Mouse (Mus musculus) limb, embryonic 13.5 days (tissue): Measurements from ENCODE around the gene Scarb2. TPM values are rescaled to one million over a fixed set of nuclear protein-coding genes. Genes with fewer than 3 reads are reported as not detected.

Source experiments
- ATAC-seq: fragments of 200-750 bp; cut with Nextera tagmentation; 2 replicates; pipeline ENCODE4 v1.8.0; 2017; ENCODE audit warnings: low read depth, moderate number of reproducible peaks, moderate TSS enrichment; ENCODE audit not compliant: low FRiP score
- H3K27ac ChIP-seq: fragments of 300-500 bp; sonication (generic); 2 replicates; pipeline ENCODE4 v1.5.1; 2015; ENCODE audit warnings: inconsistent platforms, mild to moderate bottlenecking, moderate library complexity
- H3K27me3 ChIP-seq: fragments of 300-500 bp; sonication (generic); 2 replicates; pipeline ENCODE4 v1.6.1; 2015; ENCODE audit warnings: mild to moderate bottlenecking, inconsistent platforms
- H3K36me3 ChIP-seq: fragments of 300-500 bp; sonication (generic); 2 replicates; pipeline ENCODE4 v1.6.1; 2015; ENCODE audit warnings: inconsistent platforms, mild to moderate bottlenecking, moderate library complexity
- H3K4me1 ChIP-seq: fragments of 300-500 bp; sonication (generic); 2 replicates; pipeline ENCODE4 v1.6.1; 2015; ENCODE audit warnings: inconsistent platforms
- H3K4me2 ChIP-seq: fragments of 300-500 bp; sonication (generic); replicated peaks from 2 replicates; pipeline ENCODE4 v1.6.1; 2015; ENCODE audit warnings: inconsistent platforms, mild to moderate bottlenecking, moderate library complexity
- H3K4me3 ChIP-seq: fragments of 300-500 bp; sonication (generic); 2 replicates; pipeline ENCODE4 v1.5.1; 2015; ENCODE audit warnings: moderate library complexity, mild to moderate bottlenecking, inconsistent platforms
- H3K9ac ChIP-seq: fragments of 300-500 bp; sonication (generic); 2 replicates; pipeline ENCODE4 v1.6.1; 2015; ENCODE audit warnings: mild to moderate bottlenecking, inconsistent platforms
- H3K9me3 ChIP-seq: fragments of 300-500 bp; sonication (generic); 2 replicates; pipeline ENCODE4 v1.6.1; 2016; ENCODE audit warnings: inconsistent platforms
- WGBS: fragments of 180-500 bp; shearing (Covaris S2); methylation state at CpG from one replicate; pipeline ENCODE4 v1.1.7; 2015; 5-methylcytosine and 5-hydroxymethylcytosine counted together
- polyA plus RNA-seq: library from polyadenylated mRNA; unstranded; fragments of >200 nt; fragmentation: Nextera tagmentation; extraction: Ambion mirVana; gene quantifications from 2 replicates; pipeline ENCODE4 v1.2.1, GENCODE M21; 2015

Scarb2 gene
- polyA plus RNA-seq, 1 experiment from 2014 or later, result 12.2 TPM

- H3K27me3 ChIP-seq, result no peaks in the 10 kb centered on the region
- ATAC-seq, result no peak
- no peak overlapping the region for H3K9ac ChIP-seq
- WGBS, result 80% methylated on average over 4 of the region's 4 CpGs
- peak overlapping the region; percentile 66 for H3K27ac ChIP-seq
- H3K36me3 ChIP-seq, result peaks cover 16% of the 10 kb centered on the region
- H3K4me2 ChIP-seq, result no peak overlapping the region
- H3K4me3 ChIP-seq, result no peak overlapping the region
- 0 out of 2 replicates have a peak, but pooled peaks cover 4% of the 10 kb centered on the region for H3K9me3 ChIP-seq
- peaks cover 40% of the 10 kb centered on the region for H3K4me1 ChIP-seq
Observed at GRCm38 (mm10) chr5:92489503-92489902, 17.1 kb downstream of the Scarb2 start.

- H3K9ac ChIP-seq, result no peak overlapping the region
- no peaks in the 10 kb centered on the region for H3K27me3 ChIP-seq
- peaks cover 22% of the 10 kb centered on the region for H3K36me3 ChIP-seq
- ATAC-seq, result peak; percentile 66; the same call in 1 of the 2 replicates
- peaks cover 36% of the 10 kb centered on the region for H3K4me1 ChIP-seq
- H3K4me2 ChIP-seq, result no peak overlapping the region
- no peak overlapping the region for H3K4me3 ChIP-seq
- 67% methylated on average over 7 of the region's 7 CpGs for WGBS
- 0 out of 2 replicates have a peak, but pooled peaks cover 4% of the 10 kb centered on the region for H3K9me3 ChIP-seq
- peak overlapping the region; percentile 66 for H3K27ac ChIP-seq
Observed at GRCm38 (mm10) chr5:92488961-92489360, 17.7 kb downstream of the Scarb2 start.

GRCm38 (mm10) chr5:92488408-92488807 lies 18.2 kb downstream of the Scarb2 start:
- 65% methylated on average over 3 of the region's 3 CpGs for WGBS
- ATAC-seq, result peak; percentile 46; the same call in 1 of the 2 replicates
- peak overlapping the region; percentile 19; the same call in 1 of the 2 replicates for H3K4me2 ChIP-seq
- peak overlapping the region; percentile 66 for H3K27ac ChIP-seq
- 0 out of 2 replicates have a peak, but pooled peaks cover 4% of the 10 kb centered on the region for H3K9me3 ChIP-seq
- H3K4me3 ChIP-seq, result no peak overlapping the region
- no peak overlapping the region for H3K9ac ChIP-seq
- peaks cover 30% of the 10 kb centered on the region for H3K4me1 ChIP-seq
- H3K36me3 ChIP-seq, result peaks cover 26% of the 10 kb centered on the region
- H3K27me3 ChIP-seq, result no peaks in the 10 kb centered on the region

GRCm38 (mm10) chr5:92486758-92487157 lies 19.9 kb downstream of the Scarb2 start:
- 85% methylated on average over 3 of the region's 3 CpGs for WGBS
- H3K36me3 ChIP-seq, result peaks cover 39% of the 10 kb centered on the region
- 0 out of 2 replicates have a peak, but pooled peaks cover 4% of the 10 kb centered on the region for H3K9me3 ChIP-seq
- no peak overlapping the region for H3K9ac ChIP-seq
- no peak for ATAC-seq
- H3K27ac ChIP-seq, result no peak overlapping the region
- H3K4me3 ChIP-seq, result no peak overlapping the region
- no peak overlapping the region for H3K4me2 ChIP-seq
- no peaks in the 10 kb centered on the region for H3K27me3 ChIP-seq
- peaks cover 25% of the 10 kb centered on the region for H3K4me1 ChIP-seq

GRCm38 (mm10) chr5:92484880-92485279 lies 21.8 kb downstream of the Scarb2 start:
- Histone ChIP-seq H3K27me3 (no peaks in the 10 kb centered on the region), H3K9ac (no peak overlapping the region), H3K4me2 (no peak overlapping the region), H3K36me3 (peaks cover 39% of the 10 kb centered on the region), H3K9me3 (0 out of 2 replicates have a peak, but pooled peaks cover 4% of the 10 kb centered on the region), H3K4me1 (peaks cover 19% of the 10 kb centered on the region), H3K27ac (no peak overlapping the region), H3K4me3 (no peak overlapping the region)
- WGBS, result 59% methylated on average over 7 of the region's 7 CpGs
- ATAC-seq, result no peak

- Histone ChIP-seq H3K4me1 (no peaks in the 10 kb centered on the region), H3K9me3 (no peaks in the 10 kb centered on the region; the same call in 1 of the 2 replicates), H3K27me3 (no peaks in the 10 kb centered on the region), H3K4me2 (no peak overlapping the region), H3K4me3 (no peak overlapping the region), H3K9ac (no peak overlapping the region), H3K27ac (no peak overlapping the region), H3K36me3 (peaks cover 12% of the 10 kb centered on the region)
- ATAC-seq, result no peak
- 75% methylated on average over 5 of the region's 5 CpGs for WGBS
Observed at GRCm38 (mm10) chr5:92472863-92473262, 33.8 kb downstream of the Scarb2 start.

GRCm38 (mm10) chr5:92471531-92471930 lies 35.1 kb downstream of the Scarb2 start:
- WGBS, result 84% methylated on average over 4 of the region's 4 CpGs
- no peak for ATAC-seq
- no peak overlapping the region for H3K27ac ChIP-seq

GRCm38 (mm10) chr5:92469201-92470130 lies 37.2 kb downstream of the Scarb2 start:
- no peak for ATAC-seq
- 89% methylated on average over 18 of the region's 18 CpGs for WGBS
- H3K36me3 ChIP-seq, result peaks cover 3% of the 10 kb centered on the region; the same call in 1 of the 2 replicates
- H3K27me3 ChIP-seq, result no peaks in the 10 kb centered on the region
- H3K9ac ChIP-seq, result no peak overlapping the region
- no peak overlapping the region for H3K4me2 ChIP-seq
- no peaks in the 10 kb centered on the region for H3K9me3 ChIP-seq
- H3K4me1 ChIP-seq, result no peaks in the 10 kb centered on the region
- no peak overlapping the region for H3K4me3 ChIP-seq
- no peak overlapping the region for H3K27ac ChIP-seq

More at GRCm38 (mm10) chr5:92471531-92471930, 35.1 kb downstream of the Scarb2 start:
- no peak overlapping the region for H3K4me2 ChIP-seq
- no peaks in the 10 kb centered on the region for H3K4me1 ChIP-seq
- no peak overlapping the region for H3K4me3 ChIP-seq
- no peaks in the 10 kb centered on the region for H3K27me3 ChIP-seq
- peaks cover 12% of the 10 kb centered on the region for H3K36me3 ChIP-seq
- no peak overlapping the region for H3K9ac ChIP-seq
- H3K9me3 ChIP-seq, result no peaks in the 10 kb centered on the region

- no peak overlapping the region for H3K4me2 ChIP-seq
- H3K27me3 ChIP-seq, result no peaks in the 10 kb centered on the region
- H3K9ac ChIP-seq, result no peak overlapping the region
- 93% methylated on average over 6 of the region's 6 CpGs for WGBS
- no peaks in the 10 kb centered on the region for H3K4me1 ChIP-seq
- H3K27ac ChIP-seq, result no peak overlapping the region
- no peaks in the 10 kb centered on the region for H3K9me3 ChIP-seq
- H3K4me3 ChIP-seq, result no peak overlapping the region
- peaks cover 3% of the 10 kb centered on the region; the same call in 1 of the 2 replicates for H3K36me3 ChIP-seq
- ATAC-seq, result no peak
Observed at GRCm38 (mm10) chr5:92468234-92468633, 38.4 kb downstream of the Scarb2 start.

- no peaks in the 10 kb centered on the region for H3K27me3 ChIP-seq
- H3K27ac ChIP-seq, result no peak overlapping the region
- no peaks in the 10 kb centered on the region for H3K4me1 ChIP-seq
- no peak for ATAC-seq
- H3K4me3 ChIP-seq, result no peak overlapping the region
- no peak overlapping the region for H3K4me2 ChIP-seq
- H3K9me3 ChIP-seq, result no peaks in the 10 kb centered on the region
- H3K36me3 ChIP-seq, result peaks cover 3% of the 10 kb centered on the region; the same call in 1 of the 2 replicates
- H3K9ac ChIP-seq, result no peak overlapping the region
- 82% methylated on average over 8 of the region's 8 CpGs for WGBS
Observed at GRCm38 (mm10) chr5:92467102-92467766, 39.4 kb downstream of the Scarb2 start.

GRCm38 (mm10) chr5:92465511-92465910 lies 41.1 kb downstream of the Scarb2 start:
- peaks cover 6% of the 10 kb centered on the region for H3K36me3 ChIP-seq
- ATAC-seq, result no peak
- no peaks in the 10 kb centered on the region for H3K27me3 ChIP-seq
- no peak overlapping the region for H3K4me3 ChIP-seq
- no peak overlapping the region for H3K9ac ChIP-seq
- no peak overlapping the region for H3K4me2 ChIP-seq
- H3K4me1 ChIP-seq, result no peaks in the 10 kb centered on the region
- no peaks in the 10 kb centered on the region for H3K9me3 ChIP-seq
- 89% methylated on average over 5 of the region's 5 CpGs for WGBS
- no peak overlapping the region for H3K27ac ChIP-seq

- 14% methylated on average over 5 of the region's 5 CpGs for WGBS
Observed at GRCm38 (mm10) chr5:92461321-92461720, 45.3 kb downstream of the Scarb2 start.

More at GRCm38 (mm10) chr5:92461321-92461720, 45.3 kb downstream of the Scarb2 start:
- H3K36me3 ChIP-seq, result peaks cover 19% of the 10 kb centered on the region
- no peak overlapping the region for H3K4me2 ChIP-seq
- H3K4me3 ChIP-seq, result no peak overlapping the region
- ATAC-seq, result no peak
- no peaks in the 10 kb centered on the region for H3K9me3 ChIP-seq
- H3K27me3 ChIP-seq, result no peaks in the 10 kb centered on the region
- no peak overlapping the region for H3K9ac ChIP-seq
- no peak overlapping the region for H3K27ac ChIP-seq
- no peaks in the 10 kb centered on the region for H3K4me1 ChIP-seq
